Mouse (Mus musculus): ENCODE measurements around the gene Lpxn. TPM values are rescaled to one million over a fixed set of nuclear protein-coding genes. Genes with fewer than 3 reads are reported as not detected.

Lpxn gene
- total and polyA plus RNA-seq, 2 experiments from 2014 or later: 1.1 to 1.8 TPM

DNA sequence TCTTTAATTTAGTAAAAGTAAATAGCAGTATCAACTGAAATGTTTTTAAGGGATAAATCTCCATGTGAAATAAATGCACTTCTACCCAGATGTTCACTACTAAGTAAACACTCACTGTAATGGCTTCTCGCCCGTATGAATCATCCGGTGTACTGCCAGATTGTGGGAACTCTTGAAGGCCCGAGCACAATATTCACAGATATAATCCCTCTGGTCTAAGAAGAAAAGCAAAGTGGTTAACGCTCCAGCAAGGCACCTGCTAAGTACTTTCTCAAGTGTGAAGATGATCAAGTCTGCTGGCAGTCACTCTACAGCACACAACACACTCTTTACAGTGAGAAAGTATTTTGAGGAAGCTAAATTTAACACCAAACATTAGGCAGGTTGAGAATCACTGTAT lies 25.1 kb upstream of the Lpxn start:
- no peak for DNase-seq (ENCODE audit: low spot score)
- TF ChIP-seq CTCF (IDR thresholded peaks at IDR 0.05; ENCODE audit: low read depth): no peak
- peaks cover 31% of the 10 kb centered on the region; the same call in 1 of the 2 replicates for H3K36me3 ChIP-seq (ENCODE audit: insufficient read depth, low read length)
- WGBS: 88% methylated on average over 5 of the region's 5 CpGs
- ATAC-seq: no peak
- H3K9me3 ChIP-seq (ENCODE audit: low read length): no peaks in the 10 kb centered on the region
- H3K4me1 ChIP-seq (ENCODE audit: insufficient read depth, low read length): no peaks in the 10 kb centered on the region
- H3K9ac ChIP-seq (replicated peaks; ENCODE audit: low read length): no peak overlapping the region
- H3K4me2 ChIP-seq (ENCODE audit: low read depth, low read length): no peak overlapping the region
- no peak overlapping the region for H3K27ac ChIP-seq
- H3K27me3 ChIP-seq (ENCODE audit: insufficient read depth, low read length): no peaks in the 10 kb centered on the region
- H3K4me3 ChIP-seq (ENCODE audit: low read length): no peak overlapping the region

DNA sequence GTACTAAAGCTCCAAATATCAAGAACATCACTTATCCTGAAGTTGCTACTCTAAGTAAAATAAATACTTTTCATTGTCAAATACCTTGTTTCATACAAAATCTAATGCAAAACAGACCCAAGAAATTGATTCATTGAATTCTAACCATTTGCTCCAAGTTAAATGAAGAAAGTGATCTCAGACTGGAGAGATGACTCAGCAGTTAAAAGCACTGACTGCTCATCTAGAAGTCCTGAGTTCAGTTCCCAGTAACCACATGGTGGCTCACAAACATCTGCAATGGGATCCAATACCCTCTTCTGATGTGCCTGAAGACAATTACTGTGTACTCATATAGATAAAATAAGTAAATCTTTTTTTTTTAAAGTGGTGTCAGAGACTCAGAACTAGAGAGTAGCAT lies 15.6 kb upstream of the Lpxn start:
- no peak for TF ChIP-seq CTCF (IDR thresholded peaks at IDR 0.05; ENCODE audit: low read depth)
- Histone ChIP-seq H3K36me3 (ENCODE audit: insufficient read depth, low read length) (peaks cover 3% of the 10 kb centered on the region; the same call in 1 of the 2 replicates), H3K4me2 (ENCODE audit: low read depth, low read length) (no peak overlapping the region), H3K4me3 (ENCODE audit: low read length) (no peak overlapping the region), H3K9ac (replicated peaks; ENCODE audit: low read length) (no peak overlapping the region), H3K27ac (no peak overlapping the region), H3K4me1 (ENCODE audit: insufficient read depth, low read length) (no peaks in the 10 kb centered on the region), H3K9me3 (ENCODE audit: low read length) (no peaks in the 10 kb centered on the region), H3K27me3 (ENCODE audit: insufficient read depth, low read length) (no peaks in the 10 kb centered on the region)
- ATAC-seq (no peak), DNase-seq (ENCODE audit: low spot score) (no peak)

GRCm38 (mm10) chr19:12786803-12787395 lies 9.1 kb upstream of the Lpxn start:
- no peak overlapping the region for H3K4me3 ChIP-seq (ENCODE audit: low read length)
- no peak overlapping the region for H3K4me2 ChIP-seq (ENCODE audit: low read depth, low read length)
- no peaks in the 10 kb centered on the region for H3K36me3 ChIP-seq (ENCODE audit: insufficient read depth, low read length)
- H3K4me1 ChIP-seq (ENCODE audit: insufficient read depth, low read length): no peaks in the 10 kb centered on the region
- 81% methylated on average over 2 of the region's 2 CpGs for WGBS
- DNase-seq (ENCODE audit: low spot score) (no peak), ATAC-seq (no peak)
- H3K27me3 ChIP-seq (ENCODE audit: insufficient read depth, low read length): no peaks in the 10 kb centered on the region
- no peak for TF ChIP-seq CTCF (IDR thresholded peaks at IDR 0.05; ENCODE audit: low read depth)
- no peak overlapping the region for H3K9ac ChIP-seq (replicated peaks; ENCODE audit: low read length)
- H3K9me3 ChIP-seq (ENCODE audit: low read length): no peaks in the 10 kb centered on the region
- no peak overlapping the region for H3K27ac ChIP-seq

- no peak for TF ChIP-seq CTCF (IDR thresholded peaks at IDR 0.05; ENCODE audit: low read depth)
- no peaks in the 10 kb centered on the region for H3K27me3 ChIP-seq (ENCODE audit: insufficient read depth, low read length)
Observed at GRCm38 (mm10) chr19:12787721-12788120, 8.3 kb upstream of the Lpxn start.

DNA sequence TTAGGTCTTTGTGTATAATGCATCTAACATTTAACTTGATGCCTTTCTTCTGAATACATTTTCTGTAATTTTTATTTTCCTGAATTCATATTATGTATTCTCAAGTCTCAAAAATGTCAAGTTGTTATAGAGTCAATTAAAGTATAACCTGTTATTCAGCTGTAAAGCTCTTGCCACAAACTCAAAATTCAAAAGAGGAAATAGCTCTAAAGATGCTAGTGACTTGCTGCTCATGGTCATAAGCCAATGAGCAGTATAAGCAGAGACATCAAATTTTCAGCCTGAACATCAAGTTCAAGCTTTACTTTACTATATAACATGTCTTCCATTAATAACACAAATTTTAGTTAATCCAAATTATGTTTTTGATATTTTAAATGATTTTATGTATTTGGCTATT lies 3.6 kb upstream of the Lpxn start:
- DNase-seq (ENCODE audit: low spot score) (no peak), ATAC-seq (no peak)
- H3K4me2 ChIP-seq (ENCODE audit: low read depth, low read length): no peak overlapping the region
- H3K4me1 ChIP-seq (ENCODE audit: insufficient read depth, low read length): peaks cover 5% of the 10 kb centered on the region; the same call in 1 of the 2 replicates
- no peaks in the 10 kb centered on the region for H3K9me3 ChIP-seq (ENCODE audit: low read length)
- no peak for TF ChIP-seq CTCF (IDR thresholded peaks at IDR 0.05; ENCODE audit: low read depth)
- H3K36me3 ChIP-seq (ENCODE audit: insufficient read depth, low read length): no peaks in the 10 kb centered on the region
- no peak overlapping the region for H3K27ac ChIP-seq
- H3K9ac ChIP-seq (replicated peaks; ENCODE audit: low read length): no peak overlapping the region
- no peaks in the 10 kb centered on the region for H3K27me3 ChIP-seq (ENCODE audit: insufficient read depth, low read length)
- H3K4me3 ChIP-seq (ENCODE audit: low read length): no peak overlapping the region

More at GRCm38 (mm10) chr19:12787721-12788120, 8.3 kb upstream of the Lpxn start:
- Histone ChIP-seq H3K4me1 (ENCODE audit: insufficient read depth, low read length) (no peaks in the 10 kb centered on the region), H3K4me2 (ENCODE audit: low read depth, low read length) (no peak overlapping the region), H3K27ac (no peak overlapping the region), H3K4me3 (ENCODE audit: low read length) (no peak overlapping the region), H3K9ac (replicated peaks; ENCODE audit: low read length) (no peak overlapping the region), H3K36me3 (ENCODE audit: insufficient read depth, low read length) (no peaks in the 10 kb centered on the region), H3K9me3 (ENCODE audit: low read length) (no peaks in the 10 kb centered on the region)
- DNase-seq (ENCODE audit: low spot score): no peak
- no peak for ATAC-seq
- 71% methylated on average over 4 of the region's 4 CpGs for WGBS

DNA sequence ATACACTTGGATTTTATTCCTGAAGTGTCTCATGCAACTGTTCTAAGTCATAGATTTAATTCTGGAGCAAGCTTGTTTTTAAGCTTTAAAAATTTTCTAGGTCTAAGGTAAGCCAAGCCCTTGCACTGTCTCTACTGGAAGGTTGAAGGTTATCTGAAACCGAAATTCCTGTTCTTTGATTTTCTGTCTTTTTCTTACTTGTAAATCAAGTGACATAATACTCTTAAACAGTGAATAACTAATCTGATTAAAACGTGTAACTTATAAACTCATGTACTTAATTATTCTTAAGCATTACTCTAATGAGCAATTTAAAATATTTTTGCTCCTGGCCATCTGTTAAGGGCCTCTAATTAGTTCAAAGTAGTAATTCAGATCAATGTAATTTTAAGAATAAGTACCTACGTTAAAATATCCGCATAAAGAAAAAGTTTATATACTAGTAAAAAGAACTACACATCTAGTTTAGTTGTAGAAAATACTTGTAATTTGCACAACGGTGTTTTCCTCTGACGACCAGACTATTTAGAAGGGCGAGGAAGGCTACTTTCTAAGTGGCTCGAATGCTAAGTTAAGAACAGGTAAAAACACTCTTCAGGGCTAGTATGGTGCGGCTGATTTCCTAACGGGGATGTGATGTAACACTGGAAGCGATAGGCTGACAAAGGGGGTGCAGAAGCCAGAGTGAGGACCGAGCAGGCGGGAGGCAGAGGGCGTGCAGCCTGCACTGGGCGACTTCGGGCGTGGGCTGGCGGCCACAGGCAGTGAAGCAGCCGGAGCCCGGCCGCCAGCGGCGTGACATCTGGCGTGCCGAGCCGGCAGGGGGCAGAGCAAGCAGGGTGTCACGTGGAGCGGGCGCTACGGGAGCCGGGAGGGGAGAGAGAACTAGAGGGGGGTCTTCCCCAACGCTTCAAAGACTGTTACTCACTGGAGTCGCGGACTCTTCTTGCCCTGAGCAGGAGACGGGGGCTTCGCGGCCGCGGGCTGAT lies 1.6 kb upstream of the Lpxn start:
- TF ChIP-seq CTCF (IDR thresholded peaks at IDR 0.05; ENCODE audit: low read depth): peak; percentile 71
- Histone ChIP-seq H3K9me3 (ENCODE audit: low read length) (no peaks in the 10 kb centered on the region), H3K36me3 (ENCODE audit: insufficient read depth, low read length) (no peaks in the 10 kb centered on the region), H3K4me1 (ENCODE audit: insufficient read depth, low read length) (peaks cover 5% of the 10 kb centered on the region; the same call in 1 of the 2 replicates), H3K4me2 (ENCODE audit: low read depth, low read length) (peak overlapping the region; percentile 69), H3K9ac (replicated peaks; ENCODE audit: low read length) (peak overlapping the region; percentile 99), H3K4me3 (ENCODE audit: low read length) (peak overlapping the region; percentile 97), H3K27me3 (ENCODE audit: insufficient read depth, low read length) (no peaks in the 10 kb centered on the region), H3K27ac (peak overlapping the region; percentile 100)
- DNase-seq (ENCODE audit: low spot score) (peak; percentile 93), ATAC-seq (peak; percentile 63)
- WGBS: 1% methylated on average over 30 of the region's 39 CpGs

All from hindbrain, postnatal 0 days (tissue).